Mouse (Mus musculus): ENCODE measurements around the gene 2810021J22Rik.

GRCm38 (mm10) chr11:58846919-58847461, 20.0 kb upstream of the 2810021J22Rik start, which contains the start of gene Gm12258:
- TF ChIP-seq CTCF (IDR thresholded peaks at IDR 0.05; ENCODE audit: low read depth, low read length) (no peak), EP300 (IDR thresholded peaks at IDR 0.05; ENCODE audit: insufficient read depth, low read depth, low read length) (no peak), POLR2A (IDR thresholded peaks at IDR 0.05; ENCODE audit: insufficient read depth, low read length) (no peak)

Data from ES-Bruce4 (cell line).